Mouse (Mus musculus): Measurements from ENCODE around the gene 2610301B20Rik.
"Not testable (repeated sequence)": the region's sequence is repeated elsewhere in the genome, so short reads cannot be mapped to it uniquely, and the experiment has no call there.

Gene 2610301B20Rik

GRCm38 (mm10) chr4:10873920-10874665, at the start of gene 2610301B20Rik:
2610301B20Rik (plus strand) TSS chr4:10874498.
- DNase-seq = peak; percentile 92

GRCm38 (mm10) chr4:10833273-10833672, 41.0 kb upstream of the 2610301B20Rik start:
- no peak for DNase-seq

DNA sequence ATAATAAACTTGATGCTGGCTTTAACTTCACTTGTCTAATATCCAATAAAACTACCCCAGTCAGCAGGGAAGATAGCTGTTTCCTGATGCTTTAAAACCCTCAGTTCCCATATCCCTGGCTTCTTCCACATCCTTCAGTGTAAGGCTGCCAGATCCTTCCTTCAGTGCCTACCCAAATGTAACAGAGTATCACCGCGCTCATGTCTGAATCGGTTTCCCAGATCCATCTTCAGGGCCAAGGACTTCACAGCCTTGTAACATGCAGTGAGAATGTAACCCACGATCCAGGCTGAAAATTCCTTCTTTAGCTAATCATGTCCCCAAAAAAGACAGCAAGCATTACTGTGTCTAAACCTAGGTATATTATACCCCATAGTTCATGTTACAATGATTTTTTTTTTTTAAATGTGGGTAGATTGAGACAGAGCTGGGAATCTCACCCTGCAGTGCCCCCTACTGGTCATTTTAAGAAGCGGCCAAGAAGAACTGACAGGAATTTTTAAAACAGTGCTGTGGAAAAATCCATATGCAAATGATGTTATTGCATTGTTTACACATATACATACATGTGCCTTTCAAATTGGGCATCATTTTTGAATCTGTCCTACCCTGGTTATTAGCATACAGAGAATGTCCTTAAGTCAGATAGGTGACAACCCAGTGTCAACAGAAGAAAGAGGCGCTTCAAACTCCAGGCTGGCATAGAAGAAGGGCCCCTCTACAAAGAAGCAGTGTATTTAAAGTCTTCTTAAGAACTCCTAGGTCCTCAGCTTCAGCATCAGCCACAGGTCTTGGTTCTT, 38.8 kb upstream of the 2610301B20Rik start:
- DNase-seq = peak; percentile 10

- no peak for DNase-seq
Measured at GRCm38 (mm10) chr4:10845848-10846247, 28.4 kb upstream of the 2610301B20Rik start.

- no peak for DNase-seq
Measured at GRCm38 (mm10) chr4:10849812-10850211, 24.5 kb upstream of the 2610301B20Rik start.

GRCm38 (mm10) chr4:10851013-10851412, 23.3 kb upstream of the 2610301B20Rik start:
- DNase-seq = no peak

DNA sequence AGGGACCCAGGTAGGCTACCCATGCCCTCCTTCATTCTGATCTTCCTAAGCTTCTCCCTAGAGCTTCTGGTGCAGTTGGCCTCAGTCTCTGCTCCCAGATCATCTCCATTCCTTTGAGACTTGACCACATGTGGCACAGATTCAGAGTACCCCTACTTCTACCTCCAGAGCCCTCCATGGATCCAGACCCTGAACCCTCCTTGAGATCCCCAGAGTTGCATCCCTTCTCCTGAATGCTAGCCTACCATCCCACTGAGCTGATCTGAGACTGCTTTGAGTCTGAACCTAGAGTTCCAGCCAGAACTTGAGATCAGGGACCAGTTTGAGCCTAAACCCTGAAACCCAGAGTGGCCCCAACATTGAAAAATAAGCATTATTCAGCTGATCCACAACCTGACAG, 15.1 kb upstream of the 2610301B20Rik start:
- DNase-seq = no peak

GRCm38 (mm10) chr4:10859911-10860581, 14.3 kb upstream of the 2610301B20Rik start:
- no peak for DNase-seq

DNA sequence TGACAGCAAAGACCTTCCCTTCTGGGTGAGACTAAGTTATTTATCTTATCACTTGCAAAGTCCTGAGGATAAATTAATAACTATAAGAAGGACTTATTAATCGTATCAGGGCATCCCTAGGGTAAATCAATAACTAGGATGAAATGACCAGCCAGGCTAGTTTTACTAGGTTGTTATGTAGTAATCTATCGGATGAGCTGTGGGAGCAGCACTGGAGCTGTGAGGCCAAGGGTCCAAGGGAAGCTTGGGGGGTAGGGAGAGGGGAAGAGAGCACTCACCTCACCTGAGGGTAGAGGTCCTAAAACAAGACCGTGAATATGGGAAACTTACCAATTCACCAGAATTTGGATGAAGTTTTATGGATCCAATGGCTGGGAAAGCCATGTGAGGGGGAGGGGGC, 13.5 kb upstream of the 2610301B20Rik start:
- no peak for DNase-seq

DNA sequence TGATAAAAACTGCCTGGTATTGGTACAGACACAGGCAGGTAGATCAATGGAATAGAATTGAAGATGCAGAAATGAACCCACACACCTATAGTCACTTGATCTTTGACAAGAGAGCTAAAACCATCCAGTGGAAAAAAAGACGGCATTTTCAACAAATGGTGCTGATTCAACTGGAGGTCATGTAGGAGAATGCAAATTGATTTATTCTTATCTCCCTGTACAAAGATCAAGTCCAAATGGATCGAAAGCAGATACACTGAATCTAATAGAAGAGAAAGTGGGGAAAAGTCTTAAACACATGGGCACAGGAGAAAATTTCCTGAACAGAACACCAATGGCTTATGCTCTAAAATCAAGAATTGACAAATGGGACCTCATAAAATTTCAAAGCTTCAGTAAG, 11.4 kb upstream of the 2610301B20Rik start:
- not testable (repeated sequence) for DNase-seq

DNA sequence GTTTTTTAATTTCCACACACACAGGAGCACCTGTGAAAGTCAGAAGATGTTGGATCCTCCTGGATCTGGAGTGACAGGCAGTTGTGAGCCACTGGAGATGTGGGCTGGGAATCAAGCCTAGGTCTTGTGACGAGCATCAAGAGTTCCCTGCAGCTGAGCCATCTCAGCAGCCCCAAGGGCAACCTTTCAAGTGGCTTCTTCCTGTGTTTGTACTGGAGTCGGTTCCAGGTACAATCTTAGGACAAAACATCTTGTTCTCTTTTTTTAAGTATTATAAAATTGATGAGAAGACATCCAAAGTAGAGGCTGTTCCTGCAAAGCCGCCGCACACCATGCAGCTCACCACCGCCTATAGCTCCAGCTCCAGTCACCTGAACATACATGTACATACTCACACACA, 2.1 kb upstream of the 2610301B20Rik start:
- DNase-seq = no peak

GRCm38 (mm10) chr4:10872685-10873539, 1.4 kb upstream of the 2610301B20Rik start:
- DNase-seq = no peak

DNA sequence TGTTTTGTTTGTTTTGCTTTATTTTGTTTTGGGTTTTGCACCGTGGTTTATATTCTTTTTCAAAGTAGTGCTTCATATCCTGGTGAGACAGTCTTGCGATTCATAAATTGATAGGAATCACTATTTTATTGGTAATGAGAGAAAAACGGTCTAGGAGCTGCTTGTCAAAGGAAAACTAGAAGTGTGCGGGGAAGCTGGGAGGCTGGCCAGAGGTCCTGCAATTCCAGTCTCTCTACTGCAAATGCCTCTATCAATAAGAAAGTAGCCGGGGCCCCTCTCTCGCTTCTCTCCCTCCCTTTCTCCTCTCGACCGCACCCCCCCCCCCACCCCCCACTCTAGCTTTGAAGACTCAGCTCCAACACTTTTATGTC, 764 bp upstream of the 2610301B20Rik start:
- DNase-seq = no peak

- DNase-seq = no peak
Measured at GRCm38 (mm10) chr4:10874718-10875121, 422 bp downstream of the 2610301B20Rik start.

GRCm38 (mm10) chr4:10875407-10875806, 1.1 kb downstream of the 2610301B20Rik start:
- no peak for DNase-seq

DNA sequence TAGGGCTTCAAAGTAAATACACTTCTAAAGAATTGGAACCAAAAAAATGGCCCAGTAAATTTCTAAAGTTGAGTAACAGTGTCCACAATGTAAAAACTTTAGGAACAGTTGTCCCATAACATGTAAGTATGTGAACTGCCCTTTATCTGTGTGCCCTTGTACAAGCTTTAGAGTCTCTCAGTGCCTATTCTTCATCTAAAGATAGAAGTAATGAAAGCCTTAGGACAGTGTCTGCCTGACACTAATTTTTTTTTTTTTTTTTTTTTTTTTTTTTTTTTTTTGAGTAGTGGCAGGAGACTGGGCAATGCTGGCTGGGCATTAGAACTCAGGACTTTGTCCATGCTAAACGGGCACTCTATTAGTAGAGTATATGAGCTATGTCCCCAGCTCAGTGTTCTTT, 2.8 kb downstream of the 2610301B20Rik start:
- DNase-seq = no peak

DNA sequence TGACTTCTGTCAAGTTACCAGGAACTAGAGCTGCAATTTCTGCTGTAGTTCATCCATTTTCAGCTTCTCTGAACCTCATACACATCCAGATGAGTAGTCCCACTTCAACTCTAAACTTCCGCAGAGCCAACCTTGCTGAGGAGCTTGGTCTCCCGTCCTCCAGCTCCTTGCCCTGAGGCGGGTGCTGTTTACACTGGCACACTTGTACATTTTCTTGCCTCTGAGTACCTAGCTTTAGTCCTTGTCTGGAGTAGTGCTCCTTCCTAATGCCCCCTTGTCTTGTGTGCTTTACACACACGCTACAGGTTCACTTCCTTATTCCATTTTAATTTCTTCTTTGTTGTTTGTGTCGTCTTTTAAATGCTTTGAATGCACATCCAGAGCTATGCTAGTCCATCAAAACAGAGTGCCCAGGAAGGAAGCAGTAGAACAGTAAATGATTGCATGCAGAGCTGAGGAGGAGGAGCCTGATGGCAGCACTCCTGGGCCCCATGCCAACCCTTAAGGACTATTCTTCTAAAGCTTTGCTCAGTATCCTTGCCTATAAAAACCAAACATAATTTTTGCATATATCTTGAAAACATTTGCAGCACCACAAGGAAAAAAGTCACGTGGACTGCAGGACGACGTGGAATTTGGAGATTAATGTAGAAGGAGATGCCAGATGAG, 9.6 kb downstream of the 2610301B20Rik start:
- no peak for DNase-seq

GRCm38 (mm10) chr4:10888835-10889234, 14.5 kb downstream of the 2610301B20Rik start:
- no peak for DNase-seq

DNA sequence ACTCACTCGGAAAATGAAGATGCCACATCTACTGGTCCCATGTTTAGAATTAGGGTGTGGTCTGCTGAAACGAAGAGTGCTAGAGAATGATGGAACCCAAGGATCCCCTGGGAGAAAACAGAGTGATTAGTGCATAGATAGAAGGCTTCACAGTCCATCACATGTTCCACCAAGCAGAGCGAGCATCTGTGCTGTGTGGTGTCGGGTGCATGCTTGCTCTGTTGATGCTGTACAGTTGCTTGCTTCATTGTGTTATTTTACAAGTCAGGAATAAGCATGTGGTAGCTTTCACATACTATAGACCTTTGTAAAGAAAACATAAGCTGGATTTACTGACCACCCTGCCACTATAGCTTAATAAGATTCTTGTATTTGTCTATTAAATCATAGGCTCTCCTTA, 22.0 kb downstream of the 2610301B20Rik start:
- no peak for DNase-seq

- no peak for DNase-seq
Measured at GRCm38 (mm10) chr4:10896859-10897258, 22.6 kb downstream of the 2610301B20Rik start.

GRCm38 (mm10) chr4:10905234-10905801, 31.0 kb downstream of the 2610301B20Rik start:
- no peak for DNase-seq

- DNase-seq = not testable (repeated sequence)
Measured at GRCm38 (mm10) chr4:10911417-10911816, 37.1 kb downstream of the 2610301B20Rik start.
